Mouse (Mus musculus) heart, embryonic 15.5 days (tissue): ENCODE results near the gene Rmnd5b. TPM values are rescaled to one million over a fixed set of nuclear protein-coding genes. Genes with fewer than 3 reads are reported as not detected.

Source experiments
- ATAC-seq: fragments of 200-750 bp; cut with Nextera tagmentation; replicated peaks from 2 replicates; pipeline ENCODE4 v1.8.0; 2017; ENCODE audit warnings: low read depth, moderate TSS enrichment; ENCODE audit not compliant: insufficient number of reproducible peaks, insufficient read depth, low FRiP score
- H3K27ac ChIP-seq: fragments of 300-500 bp; sonication (generic); 2 replicates; pipeline ENCODE4 v1.5.1; 2015; ENCODE audit warnings: mild to moderate bottlenecking, inconsistent platforms
- H3K27me3 ChIP-seq: fragments of 300-500 bp; sonication (generic); 2 replicates; pipeline ENCODE4 v1.6.1; 2015; ENCODE audit warnings: inconsistent platforms
- H3K36me3 ChIP-seq: fragments of 300-500 bp; sonication (generic); 2 replicates; pipeline ENCODE4 v1.6.1; 2015; ENCODE audit warnings: mild to moderate bottlenecking, inconsistent platforms
- H3K4me1 ChIP-seq: fragments of 300-500 bp; sonication (generic); replicated peaks from 2 replicates; pipeline ENCODE4 v1.6.1; 2015; ENCODE audit warnings: inconsistent platforms
- H3K4me2 ChIP-seq: fragments of 300-500 bp; sonication (generic); 2 replicates; pipeline ENCODE4 v1.6.1; 2015; ENCODE audit warnings: inconsistent platforms, mild to moderate bottlenecking, moderate library complexity
- H3K4me3 ChIP-seq: fragments of 300-500 bp; sonication (generic); 2 replicates; pipeline ENCODE4 v1.5.1; 2015; ENCODE audit warnings: mild to moderate bottlenecking, inconsistent platforms
- H3K9ac ChIP-seq: fragments of 300-500 bp; sonication (generic); 2 replicates; pipeline ENCODE4 v1.6.1; 2015; ENCODE audit warnings: mild to moderate bottlenecking, inconsistent platforms
- H3K9me3 ChIP-seq: fragments of 300-500 bp; sonication (generic); replicated peaks from 2 replicates; pipeline ENCODE4 v1.6.1; 2016; ENCODE audit warnings: inconsistent platforms
- WGBS: fragments of 180-500 bp; shearing (Covaris S2); methylation state at CpG from one replicate; pipeline ENCODE4 v1.1.7; 2015; ENCODE audit warnings: mixed read lengths; 5-methylcytosine and 5-hydroxymethylcytosine counted together
- polyA plus RNA-seq: library from polyadenylated mRNA; unstranded; fragments of >200 nt; fragmentation: Nextera tagmentation; extraction: Ambion mirVana; gene quantifications from 2 replicates; pipeline ENCODE4 v1.2.1, GENCODE M21; 2015

The Rmnd5b gene
- polyA plus RNA-seq, 1 experiment from 2014 or later: 25.6 TPM

DNA sequence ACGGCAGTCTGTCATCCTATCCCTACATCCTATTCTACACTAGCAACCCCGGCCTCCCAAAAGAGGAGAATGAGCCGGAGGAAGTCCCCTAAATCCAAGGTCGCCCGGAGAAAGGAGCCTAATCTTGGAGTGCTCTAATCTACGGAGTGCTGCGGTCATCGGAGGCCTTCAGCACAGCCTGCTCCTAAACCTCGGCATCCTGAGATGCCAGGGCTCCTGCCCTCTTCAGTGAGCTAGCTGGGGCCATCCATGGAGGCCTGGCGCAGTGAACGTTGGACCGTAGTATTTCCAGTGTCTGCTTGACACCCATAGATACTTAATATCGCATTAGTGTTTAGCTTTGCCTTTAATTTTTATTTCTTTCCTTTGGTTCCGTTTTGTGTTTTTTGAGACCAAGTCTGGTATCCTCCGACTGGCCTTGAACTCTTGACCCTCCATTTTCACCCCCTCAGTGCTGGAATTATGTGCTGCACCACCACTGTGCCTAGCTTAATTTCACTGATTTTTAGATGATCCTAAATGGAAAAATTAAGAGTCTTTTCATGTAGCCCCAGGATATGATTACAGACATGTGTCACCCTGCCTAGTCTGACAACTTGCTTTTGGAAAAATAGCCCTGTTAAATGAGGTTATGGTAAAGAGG, 28.5 kb downstream of the Rmnd5b start:
- Histone ChIP-seq H3K27ac (peak overlapping the region; percentile 84), H3K4me3 (peak overlapping the region; percentile 95), H3K4me1 (peaks cover 31% of the 10 kb centered on the region), H3K27me3 (no peaks in the 10 kb centered on the region), H3K9ac (peak overlapping the region; percentile 65), H3K36me3 (peaks cover 27% of the 10 kb centered on the region), H3K9me3 (no peaks in the 10 kb centered on the region), H3K4me2 (peak overlapping the region; percentile 83)
- ATAC-seq: peak; percentile 12
- WGBS: 10% methylated on average over 15 of the region's 15 CpGs

DNA sequence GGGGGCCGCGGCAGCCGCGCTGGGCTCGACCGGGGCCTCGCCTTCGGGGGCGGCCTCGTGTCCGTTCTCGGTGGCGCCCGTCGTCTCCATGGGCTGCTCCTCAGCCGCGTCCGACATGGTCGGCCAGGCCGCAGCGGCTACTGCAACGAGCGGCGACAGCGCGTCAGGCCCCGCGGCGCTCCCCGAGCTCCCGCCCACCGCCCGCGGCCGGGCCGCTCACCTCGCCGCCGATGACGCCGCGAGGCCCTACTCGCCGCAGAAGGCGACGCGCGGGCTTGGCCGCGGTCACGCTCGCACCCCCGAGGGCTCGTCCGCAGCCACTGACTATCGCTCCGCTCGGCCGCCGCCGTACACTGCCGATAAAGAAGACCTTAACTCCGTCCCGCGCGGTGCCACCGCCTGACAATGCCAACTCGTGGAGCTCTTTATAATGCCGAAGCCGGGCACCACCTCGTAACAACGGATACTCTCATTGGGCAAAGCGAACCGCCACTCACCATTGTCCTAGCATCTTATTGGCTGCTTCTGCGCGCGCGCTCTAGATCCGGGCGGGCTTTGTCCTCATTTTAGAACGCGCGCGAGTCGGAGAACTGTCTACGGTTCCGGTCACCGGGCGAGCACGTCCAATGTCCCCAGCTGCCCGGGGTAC, 29.1 kb downstream of the Rmnd5b start, which contains the start of gene Hnrnpab:
Gene Hnrnpab, minus strand, starts transcription at position 401 of the 649 bp plus-strand sequence.
- Histone ChIP-seq H3K36me3 (peaks cover 33% of the 10 kb centered on the region), H3K27me3 (no peaks in the 10 kb centered on the region), H3K4me2 (peak within 1 kb of the TSS; percentile 83), H3K27ac (peak within 1 kb of the TSS; percentile 93), H3K4me3 (peak within 1 kb of the TSS; percentile 95), H3K4me1 (peaks cover 32% of the 10 kb centered on the region), H3K9ac (peak within 1 kb of the TSS; percentile 98), H3K9me3 (no peaks in the 10 kb centered on the region)
- under 1% methylated on average over 89 of the region's 91 CpGs for WGBS
- ATAC-seq: peak; percentile 92

- Histone ChIP-seq H3K27ac (peak overlapping the region; percentile 93), H3K9me3 (no peaks in the 10 kb centered on the region), H3K4me3 (peak overlapping the region; percentile 95), H3K9ac (peak overlapping the region; percentile 98), H3K4me1 (peaks cover 32% of the 10 kb centered on the region), H3K4me2 (peak overlapping the region; percentile 83), H3K27me3 (no peaks in the 10 kb centered on the region), H3K36me3 (peaks cover 41% of the 10 kb centered on the region)
- under 1% methylated on average over 76 of the region's 81 CpGs for WGBS
- ATAC-seq: peak; percentile 78
These were observed 29.9 kb downstream of the Rmnd5b start for GRCm38 (mm10) chr11:51605602-51606446.

- no peaks in the 10 kb centered on the region for H3K27me3 ChIP-seq
- H3K9me3 ChIP-seq: no peaks in the 10 kb centered on the region
- H3K36me3 ChIP-seq: peaks cover 76% of the 10 kb centered on the region
- no peak for ATAC-seq
- H3K4me3 ChIP-seq: no peak overlapping the region
- no peak overlapping the region for H3K27ac ChIP-seq
- H3K9ac ChIP-seq: no peak overlapping the region
- peaks cover 27% of the 10 kb centered on the region for H3K4me1 ChIP-seq
- WGBS: 82% methylated on average over 3 of the region's 3 CpGs
- H3K4me2 ChIP-seq: no peak overlapping the region
These were observed 33.4 kb downstream of the Rmnd5b start for GRCm38 (mm10) chr11:51602253-51602652.

DNA sequence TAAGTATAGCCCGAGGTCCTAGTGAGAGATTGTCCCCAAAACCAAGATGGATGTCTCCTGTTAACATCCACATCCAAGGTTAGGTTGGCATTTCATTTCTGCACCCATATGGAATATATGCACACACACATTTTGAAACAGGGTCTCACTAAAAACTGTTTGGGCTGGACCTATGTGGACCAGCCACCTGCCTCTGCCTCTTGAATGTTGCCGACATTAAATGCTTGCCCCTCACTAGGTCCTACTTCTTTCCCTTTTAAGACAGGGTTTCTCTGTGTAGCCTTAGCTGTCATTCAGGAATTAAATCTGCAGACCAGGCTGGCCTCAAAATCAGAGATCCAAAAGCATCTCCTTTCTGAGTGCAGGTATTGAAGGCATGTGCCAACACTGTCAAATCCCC, 38.1 kb downstream of the Rmnd5b start:
- Histone ChIP-seq H3K4me3 (no peak overlapping the region), H3K9ac (no peak overlapping the region), H3K4me2 (no peak overlapping the region), H3K9me3 (no peaks in the 10 kb centered on the region), H3K27me3 (no peaks in the 10 kb centered on the region), H3K36me3 (peaks cover 98% of the 10 kb centered on the region), H3K4me1 (peaks cover 4% of the 10 kb centered on the region; the same call in 1 of the 2 replicates), H3K27ac (no peak overlapping the region)
- no peak for ATAC-seq
- 72% methylated on average over 2 of the region's 2 CpGs for WGBS

DNA sequence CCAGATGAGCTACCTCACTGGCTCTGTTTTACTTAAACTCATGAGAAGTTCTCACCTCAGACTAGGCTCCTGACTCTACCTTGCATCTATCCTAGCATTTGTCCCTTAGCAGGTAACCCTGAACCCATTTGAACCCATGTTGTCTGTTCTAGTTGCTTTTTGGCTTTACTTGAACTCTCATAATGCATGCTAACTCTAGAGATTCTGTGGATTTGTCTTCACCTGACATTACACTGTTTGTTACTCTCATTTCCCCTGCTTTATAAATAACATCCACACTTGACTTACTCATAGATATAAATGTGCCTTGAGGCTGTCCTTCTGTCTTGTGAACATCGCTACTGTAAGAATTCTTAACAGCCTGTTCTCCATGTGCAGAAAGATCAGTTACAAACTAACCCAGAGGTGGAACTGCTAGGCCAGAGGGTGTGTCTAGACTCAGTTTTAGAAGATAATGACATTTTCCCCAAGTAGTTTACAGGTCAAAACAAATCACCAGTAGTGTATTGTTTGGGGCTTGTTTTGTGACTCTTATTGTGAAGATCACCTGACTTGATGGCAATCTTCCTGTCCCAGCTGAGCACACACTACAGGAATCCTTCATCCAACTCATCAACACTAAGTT, 40.1 kb downstream of the Rmnd5b start:
- H3K9ac ChIP-seq: no peak overlapping the region
- no peak overlapping the region for H3K4me2 ChIP-seq
- no peak for ATAC-seq
- no peaks in the 10 kb centered on the region for H3K9me3 ChIP-seq
- 84% methylated on average over 1 of the region's 1 CpGs for whole genome bisulfite sequencing
- H3K27me3 ChIP-seq: no peaks in the 10 kb centered on the region
- H3K4me1 ChIP-seq: 0 out of 2 replicates have a peak, but pooled peaks cover 3% of the 10 kb centered on the region
- H3K4me3 ChIP-seq: no peak overlapping the region
- no peak overlapping the region for H3K27ac ChIP-seq
- peaks cover 93% of the 10 kb centered on the region for H3K36me3 ChIP-seq

DNA sequence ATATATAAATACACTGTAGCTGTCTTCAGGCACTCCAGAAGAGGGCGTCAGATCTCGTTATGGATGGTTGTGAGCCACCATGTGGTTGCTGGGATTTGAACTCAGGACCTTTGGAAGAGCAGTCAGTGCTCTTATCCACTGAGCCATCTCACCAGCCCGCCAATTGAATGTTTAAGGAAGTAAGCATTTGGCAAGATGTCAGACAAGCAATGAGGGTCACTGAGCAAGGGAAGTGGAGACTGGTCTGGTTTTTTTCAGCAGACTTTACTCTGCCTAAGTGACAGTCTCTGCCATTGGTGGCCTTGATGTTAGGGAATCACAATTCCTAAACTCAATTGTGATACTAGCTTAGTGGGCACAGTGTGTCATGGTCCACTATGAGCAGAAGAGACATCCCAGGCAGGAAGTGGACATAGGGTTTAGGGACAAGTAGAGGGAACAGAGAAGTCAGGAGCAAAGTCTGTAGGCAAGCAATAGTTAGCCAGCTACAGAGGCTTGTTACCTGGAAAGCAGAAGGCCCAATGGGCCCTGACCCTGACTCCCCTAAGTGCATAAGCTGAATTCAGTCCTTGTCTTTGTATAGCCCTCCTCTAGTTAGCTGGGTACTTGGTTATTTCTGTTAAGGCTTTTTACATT, 40.9 kb downstream of the Rmnd5b start:
- H3K9ac ChIP-seq: no peak overlapping the region
- peaks cover 90% of the 10 kb centered on the region for H3K36me3 ChIP-seq
- no peaks in the 10 kb centered on the region for H3K9me3 ChIP-seq
- no peak overlapping the region for H3K4me2 ChIP-seq
- 0 out of 2 replicates have a peak, but pooled peaks cover 3% of the 10 kb centered on the region for H3K4me1 ChIP-seq
- 60% methylated on average over 3 of the region's 3 CpGs for WGBS
- H3K27me3 ChIP-seq: no peaks in the 10 kb centered on the region
- H3K4me3 ChIP-seq: no peak overlapping the region
- no peak for ATAC-seq
- H3K27ac ChIP-seq: no peak overlapping the region

GRCm38 (mm10) chr11:51593849-51594248, 41.8 kb downstream of the Rmnd5b start:
- Histone ChIP-seq H3K4me2 (no peak overlapping the region), H3K27me3 (no peaks in the 10 kb centered on the region), H3K9me3 (no peaks in the 10 kb centered on the region), H3K4me1 (0 out of 2 replicates have a peak, but pooled peaks cover 3% of the 10 kb centered on the region), H3K27ac (no peak overlapping the region), H3K9ac (no peak overlapping the region), H3K36me3 (peaks cover 90% of the 10 kb centered on the region), H3K4me3 (no peak overlapping the region)
- ATAC-seq: no peak
- 86% methylated on average over 6 of the region's 6 CpGs for WGBS

GRCm38 (mm10) chr11:51593368-51593767, 42.3 kb downstream of the Rmnd5b start:
- Histone ChIP-seq H3K36me3 (peaks cover 88% of the 10 kb centered on the region), H3K27ac (no peak overlapping the region), H3K4me1 (0 out of 2 replicates have a peak, but pooled peaks cover 3% of the 10 kb centered on the region), H3K27me3 (no peaks in the 10 kb centered on the region), H3K4me3 (no peak overlapping the region), H3K4me2 (no peak overlapping the region), H3K9me3 (no peaks in the 10 kb centered on the region), H3K9ac (no peak overlapping the region)
- 92% methylated on average over 4 of the region's 4 CpGs for WGBS
- no peak for ATAC-seq

- Histone ChIP-seq H3K4me3 (no peak overlapping the region), H3K27ac (no peak overlapping the region), H3K4me2 (no peak overlapping the region), H3K9me3 (no peaks in the 10 kb centered on the region), H3K36me3 (peaks cover 87% of the 10 kb centered on the region), H3K27me3 (no peaks in the 10 kb centered on the region), H3K9ac (no peak overlapping the region), H3K4me1 (peaks cover 3% of the 10 kb centered on the region; the same call in 1 of the 2 replicates)
- 82% methylated on average over 7 of the region's 7 CpGs for WGBS
- ATAC-seq: no peak
These were observed 43.8 kb downstream of the Rmnd5b start for GRCm38 (mm10) chr11:51591915-51592314.
